Mouse (Mus musculus): ENCODE measurements around the gene Efnb3. TPM values are rescaled to one million over a fixed set of nuclear protein-coding genes. Genes with fewer than 3 reads are reported as not detected.

Gene Efnb3
- total RNA-seq, 2 experiments from 2014 or later: 64.1 to 71.6 TPM

DNA sequence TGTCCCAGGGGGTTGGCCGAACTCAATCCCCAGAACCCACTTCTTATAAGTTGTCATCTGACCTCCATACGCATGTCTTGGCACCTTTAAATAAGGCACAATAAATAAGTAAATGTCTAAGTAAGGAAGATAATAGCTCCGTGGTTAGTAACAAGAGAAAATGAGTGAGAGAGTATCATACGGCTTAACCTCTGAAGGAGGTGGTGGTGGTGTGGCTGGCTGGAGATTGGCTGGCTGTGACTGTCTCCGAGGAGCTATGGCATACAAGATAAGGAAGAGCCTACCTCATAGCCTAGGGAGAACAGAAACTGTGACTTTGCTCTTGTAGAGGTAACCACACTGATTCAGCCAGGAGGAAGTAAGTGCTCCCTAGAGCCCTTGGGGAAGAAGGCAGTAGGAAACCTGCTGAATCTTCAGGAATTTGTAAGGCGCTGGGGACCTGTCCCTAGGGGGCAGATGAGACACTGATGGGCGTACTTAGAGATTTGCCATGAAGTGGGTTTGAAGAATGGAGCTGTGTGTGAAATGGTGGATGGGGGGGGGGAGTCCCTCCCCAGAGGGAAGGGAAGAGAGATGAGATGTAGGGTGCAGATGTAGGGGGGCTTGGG is 25.8 kb upstream of the Efnb3 start:
- no peak for DNase-seq (ENCODE audit: low spot score)
- intact Hi-C loops (cut with DNase I): no loop called here

DNA sequence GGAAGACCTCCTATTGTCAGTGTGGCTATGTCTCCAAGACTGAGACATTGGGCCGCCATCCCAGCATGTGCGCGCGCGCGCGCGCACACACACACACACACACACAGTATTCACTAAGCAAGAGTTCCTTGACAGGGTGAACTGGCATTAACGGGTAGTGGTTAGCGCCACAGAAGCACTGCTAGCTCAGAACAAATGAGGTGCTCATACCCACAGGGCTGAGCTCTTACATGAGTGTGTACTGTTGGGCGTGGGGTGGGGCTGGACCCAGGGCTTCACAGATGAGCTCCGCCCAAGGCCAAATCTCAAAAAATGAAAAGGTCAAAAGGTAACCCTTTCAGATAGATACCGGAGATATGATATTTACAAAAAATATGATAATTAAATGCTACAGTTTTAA is 24.9 kb upstream of the Efnb3 start:
- intact Hi-C loops (cut with DNase I): no loop called here
- no peak for DNase-seq (ENCODE audit: low spot score)

DNA sequence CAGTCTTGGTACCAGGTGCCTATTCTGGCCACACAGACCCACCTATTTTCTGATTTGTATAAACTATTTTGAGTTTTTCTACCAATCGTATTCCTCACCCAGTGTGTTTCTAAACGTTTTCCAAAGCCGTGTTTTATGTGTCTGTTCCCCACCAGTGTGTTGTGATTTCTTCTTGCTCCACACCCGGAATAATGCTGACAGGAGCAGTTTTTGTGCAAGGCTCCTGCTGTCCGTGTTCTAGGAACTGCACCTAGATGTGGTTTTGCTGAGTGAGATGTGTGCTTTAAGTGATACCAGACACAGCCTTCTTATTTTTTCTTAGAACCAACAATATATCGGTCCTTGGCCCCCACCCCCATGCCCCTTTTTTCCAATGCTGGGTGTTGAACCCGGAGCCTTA is 24.0 kb upstream of the Efnb3 start:
- DNase-seq (ENCODE audit: low spot score): no peak
- intact Hi-C loops (cut with DNase I): no loop called here

DNA sequence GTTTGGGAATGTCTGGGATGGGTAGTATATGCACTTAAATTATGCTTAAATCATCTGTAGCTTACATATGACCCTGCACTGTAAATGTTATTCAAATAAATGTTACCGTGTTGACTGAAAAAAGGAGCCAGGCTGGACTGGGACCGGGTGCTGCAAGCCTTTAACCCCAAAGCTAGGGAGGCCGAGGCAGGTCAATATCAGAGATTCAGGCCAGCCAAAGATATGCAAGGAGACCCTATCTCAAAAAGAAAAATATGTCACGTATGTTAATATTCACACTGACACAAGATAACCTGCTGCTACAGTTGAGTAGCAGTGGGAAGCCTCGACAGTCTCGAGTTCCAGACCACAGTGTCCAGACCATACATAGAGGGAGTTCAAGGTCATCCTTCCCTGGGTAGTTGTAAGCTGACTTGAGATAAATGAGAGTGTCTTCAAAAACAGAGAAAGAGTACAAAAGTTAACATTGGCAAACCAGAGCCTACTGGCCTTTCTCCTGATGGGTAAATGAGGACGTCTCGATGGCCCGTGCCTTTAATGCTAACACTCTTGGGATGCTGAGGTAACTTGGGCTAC is 22.3 kb upstream of the Efnb3 start:
- DNase-seq (ENCODE audit: low spot score): no peak
- intact Hi-C loops (cut with DNase I): no loop called here

DNA sequence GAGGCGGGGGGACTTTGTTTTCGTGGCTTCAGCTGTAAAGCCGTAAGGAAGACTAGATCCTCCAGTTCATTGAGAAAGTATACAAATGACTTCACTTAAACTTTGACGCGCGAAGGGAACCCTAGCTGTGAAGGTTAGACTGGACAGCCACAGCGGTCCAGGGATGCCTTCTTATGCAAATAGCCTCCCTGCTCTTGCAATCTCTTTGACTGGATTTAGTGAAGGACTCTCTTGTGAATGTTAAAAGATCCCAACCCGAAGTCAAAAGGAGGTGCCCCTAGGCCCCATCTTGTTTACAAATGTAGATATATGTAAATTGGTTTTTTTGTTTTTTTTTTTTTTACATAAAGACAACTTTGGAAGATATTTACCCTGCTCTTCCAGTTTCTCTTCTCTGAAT is 21.8 kb upstream of the Efnb3 start:
- intact Hi-C loops (cut with DNase I): loop anchor here (2.0 kb wide), 1 partner anchor 23 kb away; the partner anchor contains the start of gene Atp1b2
- no peak for DNase-seq (ENCODE audit: low spot score)

DNA sequence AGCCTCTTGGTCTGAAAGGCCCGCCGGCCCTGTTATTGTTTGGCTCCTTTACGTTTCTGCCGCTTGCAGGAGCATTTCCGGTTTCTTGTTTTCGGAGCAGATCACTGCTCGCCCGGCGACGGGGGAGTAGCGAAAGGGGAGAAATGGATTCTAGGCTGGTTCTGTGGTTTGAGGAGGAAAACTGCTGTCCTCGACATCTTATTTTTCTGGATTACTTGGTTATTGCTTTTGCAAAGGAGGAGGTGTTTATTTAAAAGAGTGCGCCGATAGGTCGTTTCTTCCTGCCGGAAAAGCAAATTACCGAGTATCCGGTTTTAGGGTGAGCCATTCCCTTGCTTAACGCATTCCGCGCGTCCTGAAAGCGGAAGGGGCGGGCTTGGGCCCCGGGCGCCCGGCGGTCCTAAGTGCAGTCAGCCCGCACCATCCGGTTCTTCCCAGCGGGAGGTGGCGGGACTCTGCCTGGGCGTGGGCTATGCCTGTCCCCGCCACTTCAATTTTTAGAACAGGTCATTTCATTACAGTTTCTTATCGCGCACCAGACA is 21.2 kb upstream of the Efnb3 start:
- intact Hi-C loops (cut with DNase I): loop anchor here (2.0 kb wide), 1 partner anchor 24 kb away; the partner anchor contains the start of gene Atp1b2
- peak; percentile 86 for DNase-seq (ENCODE audit: low spot score)

DNA sequence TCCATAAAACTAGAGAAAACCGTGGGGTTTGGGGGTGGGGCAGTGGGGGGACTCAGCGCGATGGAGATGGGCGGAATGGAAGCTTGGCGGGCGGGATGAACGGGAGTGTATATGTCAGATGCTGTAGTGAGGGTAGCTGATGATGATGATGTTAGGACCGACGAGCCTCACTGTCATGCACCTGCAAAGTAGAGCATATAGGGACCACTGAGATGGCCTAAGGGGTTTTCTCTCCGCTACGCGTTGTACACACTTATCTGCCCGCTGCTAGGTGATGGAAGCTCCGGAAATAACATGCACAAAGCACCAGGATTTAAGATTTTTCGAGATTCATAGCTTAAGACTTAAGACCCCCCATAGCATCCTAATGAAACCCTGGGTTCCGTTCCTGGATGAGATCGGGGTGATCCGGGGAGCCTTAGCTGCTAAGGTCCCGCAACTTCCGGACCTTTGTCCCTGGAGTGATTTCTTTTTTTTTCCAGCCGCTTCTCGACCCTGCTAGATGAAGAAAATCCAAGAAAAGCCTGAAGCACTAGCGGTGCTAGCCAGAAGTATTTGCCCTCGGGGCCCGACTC is 20.7 kb upstream of the Efnb3 start:
- intact Hi-C loops (cut with DNase I): loop anchor here (2.0 kb wide), 1 partner anchor 24 kb away; the partner anchor contains the start of gene Atp1b2
- DNase-seq (ENCODE audit: low spot score): no peak

DNA sequence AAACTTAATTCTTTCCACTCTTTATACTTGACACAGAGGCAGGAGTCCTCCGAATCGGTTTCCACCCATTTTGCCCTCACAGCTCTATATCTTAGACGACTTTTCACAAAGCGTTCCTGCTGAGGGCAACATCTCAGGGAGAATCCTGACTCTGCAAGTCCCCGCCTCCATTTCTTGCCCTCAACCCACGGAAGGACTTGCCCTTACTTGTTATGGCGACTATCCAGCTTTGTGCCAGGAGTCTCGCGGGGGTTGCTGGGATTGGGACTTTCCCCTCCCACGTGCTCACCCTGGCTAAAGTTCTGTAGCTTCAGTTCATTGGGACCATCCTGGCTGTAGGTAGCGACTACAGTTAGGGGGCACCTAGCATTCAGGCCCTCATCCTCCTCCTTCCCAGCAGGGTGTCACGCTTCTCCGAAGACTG is 20.1 kb upstream of the Efnb3 start, which contains the start of the genes Wrap53 and Trp53:
Gene Wrap53 (minus strand): TSS at position 165 of the 424 bp plus-strand sequence.
Gene Trp53 (plus strand): TSS at position 269 of the 424 bp plus-strand sequence.
- intact Hi-C loops (cut with DNase I): loop anchor here (2.0 kb wide), 1 partner anchor 25 kb away; the partner anchor contains the start of gene Atp1b2
- peak; percentile 88 for DNase-seq (ENCODE audit: low spot score)

DNA sequence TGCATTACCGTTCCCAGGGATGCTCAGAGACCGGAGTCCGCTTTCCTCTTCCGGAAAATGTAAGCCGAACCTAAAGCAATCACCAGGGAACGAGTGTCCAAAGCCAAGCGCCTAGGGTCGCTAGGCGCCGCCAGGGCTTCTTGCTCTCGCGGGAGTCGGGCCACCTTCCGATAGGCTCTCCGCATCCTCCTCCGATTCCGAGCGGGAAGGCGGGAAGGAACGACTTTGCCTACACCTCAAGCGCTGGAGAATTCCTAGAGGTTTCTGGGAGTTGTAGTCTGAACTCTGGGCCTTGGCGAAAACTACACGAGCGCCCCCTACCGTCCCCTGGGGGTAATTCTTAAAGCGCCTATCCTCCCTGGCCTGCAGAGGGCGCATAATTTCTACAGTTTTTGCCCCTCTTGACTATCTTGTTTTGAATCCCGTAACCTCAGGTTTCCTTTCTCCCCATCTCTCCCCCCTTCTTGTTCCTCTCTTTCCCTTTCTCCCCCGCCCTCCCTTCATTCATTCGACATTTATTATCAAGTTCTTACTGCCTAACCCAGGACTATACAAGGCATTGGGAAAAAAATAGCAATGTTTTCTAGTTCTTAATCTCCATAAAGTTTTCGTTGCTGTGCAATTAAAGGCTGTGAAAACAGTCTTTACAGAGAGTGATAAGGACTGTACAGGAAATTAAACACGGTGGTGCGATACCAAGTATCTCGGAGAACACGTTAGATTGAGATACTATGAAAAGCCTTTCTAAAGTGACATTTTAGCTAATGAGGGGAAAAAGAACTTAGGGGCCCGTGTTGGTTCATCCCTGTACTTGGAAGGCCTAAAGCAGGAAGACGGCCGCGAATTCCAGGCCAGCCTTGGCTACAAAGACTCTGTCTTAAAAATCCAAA is 19.4 kb upstream of the Efnb3 start:
- DNase-seq (ENCODE audit: low spot score): peak; percentile 94
- intact Hi-C loops (cut with DNase I): loop anchor here (1.0 to 2.0 kb wide), 2 partner anchors 25 to 35 kb away; partner anchors contain the start of gene Atp1b2

DNA sequence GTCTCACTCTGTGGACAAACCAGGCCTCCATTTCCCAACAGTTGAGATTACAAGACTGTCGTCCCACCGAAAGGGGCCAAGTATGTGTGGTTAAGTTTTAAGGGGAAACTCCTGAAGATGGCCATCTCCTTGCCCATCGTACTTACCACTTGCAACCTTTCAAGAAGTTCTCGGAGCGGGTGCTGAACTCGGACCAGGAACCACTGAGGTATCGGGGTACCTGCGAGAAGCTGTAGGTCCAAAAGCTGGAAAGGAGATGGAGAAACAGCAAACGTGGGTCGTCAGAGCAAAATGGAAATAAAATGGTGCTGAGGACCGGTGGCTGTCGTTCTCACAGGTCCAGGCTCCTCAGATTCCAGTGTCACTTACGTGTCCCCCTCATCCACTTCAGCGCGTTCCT is 18.3 kb upstream of the Efnb3 start:
- intact Hi-C loops (cut with DNase I): no loop called here
- no peak for DNase-seq (ENCODE audit: low spot score)

DNA sequence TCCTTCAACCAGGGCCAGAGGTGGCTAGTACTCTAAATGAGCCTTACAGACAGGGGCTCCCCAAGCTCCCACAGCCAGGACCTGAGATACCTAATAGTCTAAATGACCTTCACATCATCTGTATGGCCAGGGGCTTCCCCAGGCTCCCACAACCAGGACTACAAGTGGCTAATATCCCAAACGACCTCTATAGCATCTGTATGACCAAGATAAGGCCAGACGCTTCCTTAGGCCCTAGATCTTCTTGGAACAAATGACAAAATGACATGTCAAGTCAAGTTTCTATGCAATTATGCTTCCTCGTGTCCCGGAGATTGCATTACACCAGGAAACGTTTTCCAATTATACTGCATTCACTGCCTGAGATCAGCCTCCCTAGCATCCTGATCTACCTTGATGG is 16.3 kb upstream of the Efnb3 start:
- DNase-seq (ENCODE audit: low spot score): no peak
- intact Hi-C loops (cut with DNase I): loop anchor here (2.0 kb wide), 1 partner anchor 28 kb away; the partner anchor contains the start of gene Dnah2

DNA sequence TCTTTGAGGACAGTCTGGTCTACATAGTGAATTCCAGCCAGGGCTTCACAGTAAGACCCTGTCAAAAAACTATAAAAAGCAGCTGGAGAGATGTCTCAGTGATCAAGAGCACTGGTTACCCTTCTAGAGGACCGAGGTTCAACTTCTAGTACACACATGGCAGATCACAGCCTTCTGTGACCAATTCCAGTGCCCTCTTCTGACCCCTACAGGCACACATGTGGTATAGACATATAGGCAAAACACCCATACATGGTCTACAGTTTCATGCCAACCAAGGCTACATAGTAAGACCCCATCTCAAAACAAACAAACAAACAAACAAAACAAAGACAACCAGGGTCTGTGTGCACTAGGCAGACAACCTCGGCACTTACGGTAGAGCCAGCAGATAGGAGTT is 15.2 kb upstream of the Efnb3 start:
- intact Hi-C loops (cut with DNase I): no loop called here
- DNase-seq (ENCODE audit: low spot score): no peak

DNA sequence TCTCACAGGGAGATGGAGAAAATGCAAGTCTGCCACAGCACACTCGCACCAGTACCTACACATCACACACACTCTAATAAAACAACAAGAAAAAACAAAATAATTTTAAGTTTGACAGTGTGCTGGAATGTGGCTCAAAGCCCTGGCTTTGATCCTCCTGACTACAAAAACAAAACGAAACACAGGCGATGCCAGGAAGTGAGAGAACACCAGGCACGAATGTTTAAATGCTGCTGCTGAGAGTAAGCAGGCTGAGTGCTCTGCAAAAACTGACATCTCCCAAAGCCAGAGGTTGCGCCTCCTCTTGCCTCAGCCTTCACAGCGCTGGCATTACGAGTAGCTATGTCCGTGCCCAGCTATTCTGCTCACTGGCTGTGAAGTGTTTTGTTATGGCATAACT is 5.1 kb upstream of the Efnb3 start:
- intact Hi-C loops (cut with DNase I): no loop called here
- DNase-seq (ENCODE audit: low spot score): no peak

DNA sequence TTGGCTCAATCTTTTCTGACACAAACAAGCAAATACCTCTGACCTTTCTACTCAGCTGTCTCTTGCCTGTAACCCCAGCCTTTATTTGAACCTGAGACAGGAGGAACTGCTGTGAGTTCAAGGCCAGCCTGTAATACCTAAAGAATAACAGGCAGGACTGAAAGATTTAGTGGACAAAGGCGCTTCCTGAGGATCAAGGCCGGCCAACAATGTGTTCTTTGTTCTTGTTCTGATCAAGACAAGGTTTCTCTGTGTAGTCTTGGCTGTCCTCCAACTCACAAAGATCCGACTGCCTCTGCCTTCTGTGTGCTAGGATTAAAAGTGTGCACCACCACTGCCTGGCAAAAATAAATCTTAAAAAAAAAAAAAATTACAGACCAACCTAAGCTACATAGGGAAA is 4.4 kb upstream of the Efnb3 start:
- DNase-seq (ENCODE audit: low spot score): no peak
- intact Hi-C loops (cut with DNase I): no loop called here

DNA sequence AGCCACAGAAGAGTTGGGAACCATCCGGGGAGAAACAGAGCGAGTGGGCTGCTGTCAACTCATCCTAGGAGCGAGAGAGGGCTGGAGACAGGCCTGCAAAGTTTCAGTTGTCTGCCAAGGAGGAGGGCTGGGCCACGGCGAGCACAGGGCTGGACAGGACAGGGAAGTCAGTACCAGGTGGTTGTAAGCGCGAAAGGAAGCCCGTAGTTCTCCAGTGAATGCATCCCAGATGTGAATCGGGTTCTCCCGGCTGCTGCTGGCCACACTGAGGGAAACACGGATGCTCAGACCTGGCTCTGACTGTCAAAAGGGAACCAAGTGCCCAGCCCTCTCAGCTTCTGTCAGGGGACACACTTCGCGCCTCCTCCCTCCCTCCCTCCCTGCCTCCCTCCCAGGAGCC is 3.4 kb upstream of the Efnb3 start:
- no peak for DNase-seq (ENCODE audit: low spot score)
- intact Hi-C loops (cut with DNase I): no loop called here

DNA sequence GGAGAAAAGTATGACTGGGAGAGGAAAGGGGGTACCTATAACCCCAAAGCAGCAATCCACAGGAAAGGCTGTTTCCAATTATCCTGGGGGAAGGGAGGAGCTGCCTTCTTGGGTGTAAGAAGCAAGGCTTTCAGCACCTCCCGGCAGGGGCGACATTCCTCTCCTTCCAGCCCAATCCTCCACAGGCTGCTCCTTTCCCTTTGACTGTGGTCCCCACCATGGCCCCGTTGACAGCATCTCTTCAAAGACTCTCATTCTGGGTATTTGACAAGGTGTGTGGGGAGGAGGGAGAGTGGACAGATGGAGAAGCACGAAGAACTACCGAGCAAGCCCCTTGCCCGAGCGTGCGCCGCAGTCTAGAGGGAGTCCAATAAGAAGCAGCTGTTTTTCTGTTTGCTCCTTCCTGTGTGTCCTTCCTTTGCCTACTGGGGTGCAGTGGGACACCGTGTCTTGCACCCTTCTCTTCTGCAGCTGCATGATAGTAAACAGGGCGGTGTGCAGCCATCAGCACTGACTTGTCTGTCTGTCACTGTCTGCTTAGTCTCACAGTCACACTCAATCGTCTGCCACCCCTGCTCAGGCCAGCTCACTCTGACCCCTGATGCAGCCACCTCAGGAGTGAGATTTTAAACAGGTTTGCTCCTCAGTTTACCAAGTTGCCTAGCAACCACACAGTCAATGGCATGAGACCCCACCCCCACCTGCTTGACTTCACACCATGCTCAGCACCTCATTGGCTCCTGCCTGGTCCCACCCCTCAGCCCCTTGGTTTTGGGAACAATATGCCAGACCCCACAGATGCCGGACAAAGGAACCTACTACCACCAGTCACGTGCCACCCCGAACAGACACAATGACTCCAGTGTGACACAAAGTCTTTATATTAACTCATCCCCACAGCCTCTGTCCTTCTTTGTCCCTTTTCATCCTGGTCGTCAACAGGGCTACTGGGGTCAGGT is 1.2 kb upstream of the Efnb3 start:
- intact Hi-C loops (cut with DNase I): no loop called here
- DNase-seq (ENCODE audit: low spot score): no peak

DNA sequence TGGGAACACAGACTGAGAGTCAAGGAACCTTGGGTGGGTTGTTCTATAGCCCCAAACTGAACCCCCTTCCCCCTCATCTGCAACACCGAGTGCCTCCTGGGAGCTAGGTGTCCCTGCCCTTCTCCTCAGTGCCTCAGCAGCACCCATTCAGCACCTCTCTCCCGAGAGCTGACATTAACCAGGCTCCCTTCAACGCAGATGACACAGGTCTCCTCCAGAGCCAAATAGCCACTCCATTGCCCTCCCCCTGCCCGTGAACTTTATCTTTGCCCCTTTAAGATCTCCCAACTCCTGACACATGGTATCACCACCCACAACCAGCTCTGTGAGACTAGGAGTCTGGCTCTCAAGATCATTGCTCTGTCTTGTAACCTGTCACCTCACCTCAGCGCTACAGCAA is 822 bp downstream of the Efnb3 start:
- intact Hi-C loops (cut with DNase I): no loop called here
- DNase-seq (ENCODE audit: low spot score): no peak

DNA sequence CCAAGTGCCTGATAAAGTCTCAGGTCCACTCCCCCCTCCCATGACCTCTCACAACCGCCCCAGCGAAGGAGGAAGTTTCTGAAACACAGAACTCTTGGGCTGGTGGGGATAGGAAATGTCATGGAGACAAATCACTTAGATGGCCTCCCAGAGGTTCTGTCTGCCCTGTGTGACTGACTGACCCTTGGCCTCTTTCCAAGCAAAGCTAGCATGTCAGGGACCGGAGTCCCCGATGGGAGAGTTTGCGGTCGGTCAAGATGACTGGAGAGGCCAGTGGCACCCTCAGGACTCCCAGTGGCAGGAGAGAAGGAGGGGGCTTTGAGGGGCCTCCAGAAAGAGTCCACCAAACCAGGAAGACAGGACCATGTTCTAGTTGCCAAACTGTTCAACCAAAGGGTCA is 1.2 kb downstream of the Efnb3 start:
- DNase-seq (ENCODE audit: low spot score): no peak
- intact Hi-C loops (cut with DNase I): no loop called here

DNA sequence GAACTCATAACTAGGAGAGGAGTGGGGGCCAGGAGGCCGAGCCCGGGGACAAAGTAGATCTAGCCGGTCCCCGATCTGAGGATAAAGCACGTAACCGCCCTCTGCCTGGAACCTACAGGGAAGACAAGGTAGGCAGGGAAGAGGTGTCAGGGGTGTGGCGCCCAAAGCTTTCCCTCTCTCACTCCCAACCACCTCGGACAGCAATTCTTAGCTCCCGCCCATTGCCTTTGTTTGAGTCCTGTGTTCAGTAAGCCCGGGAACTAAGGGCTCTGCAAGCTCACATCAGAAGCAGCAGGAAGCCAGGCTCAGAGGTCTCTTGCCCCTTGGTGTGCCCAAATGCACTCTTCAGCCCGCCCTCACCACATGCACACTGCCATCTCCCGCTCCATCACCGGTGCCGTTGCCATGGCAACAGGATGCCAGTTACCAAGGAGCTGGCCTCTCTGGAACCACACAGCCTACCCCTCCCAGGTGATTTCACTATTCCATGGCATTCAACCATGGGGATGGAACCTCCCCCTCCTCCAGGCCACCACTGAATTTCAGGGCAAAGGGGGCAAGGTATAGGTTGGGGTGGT is 2.5 kb downstream of the Efnb3 start:
- intact Hi-C loops (cut with DNase I): no loop called here
- no peak for DNase-seq (ENCODE audit: low spot score)
